Mouse (Mus musculus): ENCODE data around the gene Tsfm. TPM values are rescaled to one million over a fixed set of nuclear protein-coding genes. Genes with fewer than 3 reads are reported as not detected.

Tsfm gene
- polyA plus RNA-seq, 1 experiment from 2014 or later = 42.4 TPM

DNA sequence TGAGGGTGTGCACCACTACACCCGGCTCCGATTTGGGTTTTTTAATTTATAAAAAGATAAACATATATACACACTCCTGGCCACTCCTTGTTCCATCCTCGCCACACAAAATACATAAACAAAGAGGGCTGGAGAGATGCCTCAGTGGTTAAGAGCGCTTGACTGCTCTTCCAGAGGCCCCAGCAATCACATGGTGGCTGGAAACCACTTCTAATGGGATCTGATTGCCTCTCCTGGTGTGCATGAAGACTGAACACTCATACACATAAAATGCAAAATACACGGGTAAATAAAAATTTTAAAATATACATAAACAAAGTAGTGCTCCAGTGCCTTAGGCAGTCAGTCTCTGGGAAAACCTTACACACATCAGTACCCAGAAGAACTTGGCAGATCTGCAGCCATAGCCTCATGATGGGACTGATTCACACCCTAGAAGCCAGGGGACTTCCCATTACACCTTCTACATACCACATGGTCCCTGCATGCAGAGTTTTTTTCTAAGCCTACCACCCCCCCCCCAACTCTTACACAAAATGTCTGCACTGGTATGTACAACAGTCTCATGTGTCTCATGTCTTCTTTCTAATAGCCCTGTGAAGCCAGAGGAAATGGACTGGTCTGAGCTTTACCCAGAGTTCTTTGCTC, 12.0 kb upstream of the Tsfm start:
- H3K27ac ChIP-seq (ENCODE audit: low read depth, low read length) = no peak overlapping the region
- H3K27me3 ChIP-seq (replicated peaks; ENCODE audit: control insufficient read depth, insufficient read depth, low read length) = peaks cover under 1% of the 10 kb centered on the region
- H3K4me1 ChIP-seq (replicated peaks; ENCODE audit: control insufficient read depth, insufficient read depth, low read length) = no peaks in the 10 kb centered on the region; the same call in 1 of the 2 replicates
- H3K9me3 ChIP-seq (ENCODE audit: control insufficient read depth) = no peaks in the 10 kb centered on the region
- H3K9ac ChIP-seq (ENCODE audit: low read depth, low read length) = peak overlapping the region; percentile 54
- H3K4me3 ChIP-seq (ENCODE audit: low read depth, low read length) = peak overlapping the region; percentile 93
- H3K4me2 ChIP-seq (replicated peaks; ENCODE audit: low read depth) = peak overlapping the region; percentile 99
- TF ChIP-seq CTCF (IDR thresholded peaks at IDR 0.05; ENCODE audit: low read depth) = no peak
- WGBS = 10% methylated on average over 5 of the region's 5 CpGs
- no peak for ATAC-seq
- H3K36me3 ChIP-seq (ENCODE audit: control insufficient read depth, insufficient read depth) = peaks cover 10% of the 10 kb centered on the region

DNA sequence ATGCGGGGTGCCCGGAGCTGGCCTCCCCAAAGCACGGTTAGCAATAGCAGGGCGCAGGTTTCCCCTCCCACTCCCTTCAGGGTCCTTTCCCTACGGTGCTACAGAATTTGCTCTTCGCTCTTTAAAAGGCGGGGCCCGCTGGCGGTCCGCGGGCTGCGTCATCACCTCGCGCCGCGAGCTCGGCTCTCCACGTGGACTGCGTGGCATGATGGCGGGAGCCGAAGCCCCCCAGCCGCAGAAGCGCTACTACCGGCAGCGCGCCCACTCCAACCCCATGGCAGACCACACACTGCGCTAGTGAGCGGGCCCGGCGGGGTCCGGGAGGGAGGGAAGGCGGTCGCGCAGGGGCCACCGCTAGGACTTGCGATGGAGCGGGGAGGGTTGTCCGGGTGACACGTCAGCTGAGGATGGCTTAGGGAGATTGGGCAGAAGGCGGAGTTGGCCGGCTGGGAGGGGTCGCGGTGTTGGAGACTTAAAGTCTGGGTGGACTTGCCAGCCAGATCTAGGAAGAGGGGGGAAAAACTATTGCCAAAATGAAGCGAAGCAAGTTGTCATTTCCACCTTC, 11.2 kb upstream of the Tsfm start:
- TF ChIP-seq CTCF (IDR thresholded peaks at IDR 0.05; ENCODE audit: low read depth) = no peak
- Histone ChIP-seq H3K9me3 (ENCODE audit: control insufficient read depth) (no peaks in the 10 kb centered on the region), H3K4me1 (replicated peaks; ENCODE audit: control insufficient read depth, insufficient read depth, low read length) (no peaks in the 10 kb centered on the region; the same call in 1 of the 2 replicates), H3K36me3 (ENCODE audit: control insufficient read depth, insufficient read depth) (peaks cover 10% of the 10 kb centered on the region), H3K27ac (ENCODE audit: low read depth, low read length) (no peak overlapping the region), H3K9ac (ENCODE audit: low read depth, low read length) (peak overlapping the region; percentile 54), H3K4me3 (ENCODE audit: low read depth, low read length) (peak overlapping the region; percentile 93), H3K4me2 (replicated peaks; ENCODE audit: low read depth) (peak overlapping the region; percentile 99), H3K27me3 (replicated peaks; ENCODE audit: control insufficient read depth, insufficient read depth, low read length) (no peaks in the 10 kb centered on the region)
- under 1% methylated on average over 44 of the region's 44 CpGs for WGBS
- peak; percentile 82 for ATAC-seq

DNA sequence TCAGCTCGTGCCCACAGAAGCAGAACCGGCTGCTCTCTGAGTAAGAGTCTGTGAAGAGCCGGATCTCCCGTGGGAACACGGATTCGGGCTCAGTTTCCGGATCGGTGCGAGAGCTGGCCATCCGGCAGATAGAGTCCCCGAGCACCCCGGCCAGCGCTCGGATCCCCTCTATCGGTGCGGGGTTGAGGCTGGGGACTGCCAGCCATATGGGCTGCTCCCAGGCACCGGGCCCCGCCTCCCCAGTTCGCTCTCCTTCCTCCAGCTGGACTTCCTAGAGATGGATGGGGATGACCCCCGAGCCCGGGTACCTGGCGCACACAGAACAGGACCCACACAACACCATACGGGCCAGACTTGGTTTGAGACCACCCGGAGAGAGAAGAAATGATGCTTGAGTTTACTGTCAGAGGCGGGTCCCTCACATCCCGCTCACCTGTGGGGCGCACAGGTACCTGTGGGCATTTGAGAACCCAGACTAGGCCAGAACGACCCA, 10.7 kb upstream of the Tsfm start, which contains the start of the genes Mettl1 and Eef1akmt3:
Mettl1 (plus strand) TSS at position 141 of the 493 bp plus-strand sequence.
Eef1akmt3 (minus strand) TSS at position 240 of the 493 bp plus-strand sequence.
- under 1% methylated on average over 28 of the region's 28 CpGs for WGBS
- Histone ChIP-seq H3K27me3 (replicated peaks; ENCODE audit: control insufficient read depth, insufficient read depth, low read length) (no peaks in the 10 kb centered on the region), H3K4me1 (replicated peaks; ENCODE audit: control insufficient read depth, insufficient read depth, low read length) (no peaks in the 10 kb centered on the region; the same call in 1 of the 2 replicates), H3K4me2 (replicated peaks; ENCODE audit: low read depth) (peak within 1 kb of the TSS; percentile 99), H3K36me3 (ENCODE audit: control insufficient read depth, insufficient read depth) (peaks cover 10% of the 10 kb centered on the region), H3K4me3 (ENCODE audit: low read depth, low read length) (peak within 1 kb of the TSS; percentile 93), H3K9ac (ENCODE audit: low read depth, low read length) (peak within 1 kb of the TSS; percentile 54), H3K27ac (ENCODE audit: low read depth, low read length) (no peak within 1 kb of the TSS), H3K9me3 (ENCODE audit: control insufficient read depth) (no peaks in the 10 kb centered on the region)
- peak; percentile 41 for ATAC-seq
- TF ChIP-seq CTCF (IDR thresholded peaks at IDR 0.05; ENCODE audit: low read depth) = no peak

DNA sequence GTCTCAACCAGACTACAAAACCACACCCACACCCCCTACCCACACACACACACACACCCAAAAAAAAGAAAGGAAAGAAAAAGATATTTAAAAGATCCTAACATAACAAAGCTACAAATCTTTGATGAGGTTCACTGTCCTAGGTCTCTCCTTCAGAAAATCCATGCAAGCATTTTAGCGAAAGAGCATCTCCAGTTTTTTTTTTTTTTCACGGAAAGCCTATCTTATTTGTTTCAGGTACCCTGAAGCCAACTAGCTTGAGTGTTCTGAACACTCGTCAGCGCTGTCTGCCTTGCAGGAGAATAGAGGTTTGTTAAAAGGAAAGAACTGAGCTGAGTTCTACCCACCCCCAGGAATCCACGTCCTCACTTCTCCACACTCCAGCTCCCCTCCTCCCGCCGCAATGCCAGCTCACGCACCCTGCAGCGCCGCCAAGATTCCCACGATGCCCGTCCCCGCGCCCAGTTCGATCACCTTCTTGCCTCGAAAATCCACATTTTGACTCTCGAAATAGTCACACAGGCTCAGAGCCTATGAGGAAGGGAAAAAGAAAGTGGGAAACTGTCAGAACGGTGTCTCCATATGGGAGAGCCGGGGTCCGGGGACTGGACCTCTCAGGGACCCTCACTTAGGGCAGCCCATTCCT, 10.1 kb upstream of the Tsfm start:
- ATAC-seq = no peak
- Histone ChIP-seq H3K27me3 (replicated peaks; ENCODE audit: control insufficient read depth, insufficient read depth, low read length) (no peaks in the 10 kb centered on the region), H3K4me2 (replicated peaks; ENCODE audit: low read depth) (peak overlapping the region; percentile 99), H3K27ac (ENCODE audit: low read depth, low read length) (no peak overlapping the region), H3K9me3 (ENCODE audit: control insufficient read depth) (no peaks in the 10 kb centered on the region), H3K4me3 (ENCODE audit: low read depth, low read length) (peak overlapping the region; percentile 93), H3K4me1 (replicated peaks; ENCODE audit: control insufficient read depth, insufficient read depth, low read length) (no peaks in the 10 kb centered on the region; the same call in 1 of the 2 replicates), H3K36me3 (ENCODE audit: control insufficient read depth, insufficient read depth) (peaks cover 10% of the 10 kb centered on the region), H3K9ac (ENCODE audit: low read depth, low read length) (peak overlapping the region; percentile 54)
- no peak for TF ChIP-seq CTCF (IDR thresholded peaks at IDR 0.05; ENCODE audit: low read depth)
- 1% methylated on average over 20 of the region's 20 CpGs for WGBS

DNA sequence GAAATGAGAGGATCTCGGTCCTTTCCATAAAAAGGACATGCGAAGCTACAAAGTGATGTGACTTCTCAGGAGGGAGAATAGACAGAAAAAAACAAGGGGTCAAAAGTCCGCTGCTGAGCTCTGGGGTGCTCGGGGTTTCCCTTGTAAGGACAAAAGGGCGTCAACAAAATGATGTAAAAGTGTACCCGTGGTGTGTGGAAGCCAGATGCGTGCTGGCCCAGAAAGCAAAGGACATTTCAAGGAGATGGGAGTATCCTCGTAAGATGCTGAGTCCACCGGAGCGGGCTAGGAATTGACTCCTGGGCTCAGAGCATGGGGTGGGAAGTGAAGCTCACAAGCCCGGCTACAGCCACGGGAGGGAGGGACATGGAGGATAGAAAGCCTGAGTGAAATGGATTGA, 7.0 kb upstream of the Tsfm start:
- Histone ChIP-seq H3K4me1 (replicated peaks; ENCODE audit: control insufficient read depth, insufficient read depth, low read length) (no peaks in the 10 kb centered on the region; the same call in 1 of the 2 replicates), H3K9ac (ENCODE audit: low read depth, low read length) (no peak overlapping the region), H3K36me3 (ENCODE audit: control insufficient read depth, insufficient read depth) (no peaks in the 10 kb centered on the region), H3K9me3 (ENCODE audit: control insufficient read depth) (no peaks in the 10 kb centered on the region), H3K4me2 (replicated peaks; ENCODE audit: low read depth) (no peak overlapping the region), H3K27me3 (replicated peaks; ENCODE audit: control insufficient read depth, insufficient read depth, low read length) (no peaks in the 10 kb centered on the region), H3K4me3 (ENCODE audit: low read depth, low read length) (no peak overlapping the region), H3K27ac (ENCODE audit: low read depth, low read length) (no peak overlapping the region)
- no peak for TF ChIP-seq CTCF (IDR thresholded peaks at IDR 0.05; ENCODE audit: low read depth)
- WGBS = 71% methylated on average over 12 of the region's 12 CpGs
- ATAC-seq = no peak

DNA sequence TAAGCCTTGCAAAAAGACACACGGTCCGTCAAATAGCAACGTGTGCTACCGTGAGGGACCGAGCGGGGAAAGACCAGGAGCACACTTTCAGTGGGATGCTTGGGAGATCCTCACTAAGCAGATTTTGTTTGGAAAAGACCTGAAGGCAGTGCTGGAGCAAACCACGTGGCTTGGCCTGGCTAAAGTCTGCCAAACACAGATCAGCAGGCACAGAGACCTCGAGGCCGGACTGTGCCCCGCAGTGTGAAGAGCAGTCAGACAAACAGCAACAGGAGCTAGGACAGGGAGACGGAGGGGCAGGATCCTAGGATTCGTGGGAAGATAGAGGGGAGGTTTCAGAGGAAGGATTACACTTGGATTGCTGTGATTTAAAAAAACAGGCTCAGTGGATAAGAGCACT, 5.6 kb upstream of the Tsfm start:
- 78% methylated on average over 12 of the region's 12 CpGs for WGBS
- no peaks in the 10 kb centered on the region for H3K27me3 ChIP-seq (replicated peaks; ENCODE audit: control insufficient read depth, insufficient read depth, low read length)
- no peak overlapping the region for H3K4me3 ChIP-seq (ENCODE audit: low read depth, low read length)
- no peak overlapping the region for H3K27ac ChIP-seq (ENCODE audit: low read depth, low read length)
- no peaks in the 10 kb centered on the region; the same call in 1 of the 2 replicates for H3K4me1 ChIP-seq (replicated peaks; ENCODE audit: control insufficient read depth, insufficient read depth, low read length)
- H3K9me3 ChIP-seq (ENCODE audit: control insufficient read depth) = no peaks in the 10 kb centered on the region
- no peak overlapping the region for H3K9ac ChIP-seq (ENCODE audit: low read depth, low read length)
- no peak for ATAC-seq
- TF ChIP-seq CTCF (IDR thresholded peaks at IDR 0.05; ENCODE audit: low read depth) = no peak
- H3K4me2 ChIP-seq (replicated peaks; ENCODE audit: low read depth) = no peak overlapping the region
- H3K36me3 ChIP-seq (ENCODE audit: control insufficient read depth, insufficient read depth) = no peaks in the 10 kb centered on the region

Data from intestine, postnatal 0 days (tissue).